Mouse (Mus musculus) kidney, postnatal 4 days (tissue): ENCODE results near the gene Pcgf1.
A peak's percentile ranks its signal among the peaks of the same experiment; 100 is the strongest.

Source experiments
- DNase-seq, 2 experiments: peaks; one replicate each; pipeline ENCODE4 v3.0.0; 2021; ENCODE audit warnings: mixed read lengths in 2 of 2

Pcgf1 gene

DNA sequence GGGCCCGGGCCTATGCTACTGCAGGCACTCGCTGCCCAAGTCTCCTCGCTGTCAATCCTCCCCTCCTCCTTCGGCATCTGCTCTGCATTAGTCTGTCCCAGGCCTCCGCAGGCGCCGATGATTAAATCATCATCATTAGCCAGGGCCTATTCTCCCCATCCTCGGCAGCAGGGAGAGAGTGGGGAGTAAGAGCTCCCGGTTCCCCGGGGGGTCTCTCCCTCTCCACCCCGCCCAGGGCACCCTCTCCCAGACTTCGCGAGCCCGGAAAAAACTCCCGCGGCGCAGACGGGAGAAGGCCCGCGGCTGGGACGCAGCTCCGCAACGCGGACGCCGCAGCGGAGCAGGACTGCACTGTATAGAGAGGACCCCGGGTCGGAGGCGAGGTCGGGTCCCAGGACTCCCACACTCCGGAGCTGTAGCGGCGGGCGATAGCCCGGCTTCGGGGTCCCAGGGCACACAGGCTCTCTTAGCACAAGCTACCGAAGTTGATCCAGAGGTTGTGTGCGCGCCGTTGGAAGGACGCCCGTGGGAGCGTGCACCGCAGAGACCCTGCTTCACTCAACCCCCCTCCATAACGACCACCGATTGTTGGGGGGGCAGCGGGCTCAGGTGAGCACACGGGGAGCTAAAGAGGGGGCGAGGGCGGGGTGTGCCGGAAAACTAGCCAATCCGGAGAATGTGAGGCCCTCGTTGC lies at the start of gene Pcgf1:
Pcgf1 (plus strand) TSS at position 240 of the 694 bp plus-strand sequence.
- peak in 1 of 2 experiments; percentile 67 for DNase-seq

DNA sequence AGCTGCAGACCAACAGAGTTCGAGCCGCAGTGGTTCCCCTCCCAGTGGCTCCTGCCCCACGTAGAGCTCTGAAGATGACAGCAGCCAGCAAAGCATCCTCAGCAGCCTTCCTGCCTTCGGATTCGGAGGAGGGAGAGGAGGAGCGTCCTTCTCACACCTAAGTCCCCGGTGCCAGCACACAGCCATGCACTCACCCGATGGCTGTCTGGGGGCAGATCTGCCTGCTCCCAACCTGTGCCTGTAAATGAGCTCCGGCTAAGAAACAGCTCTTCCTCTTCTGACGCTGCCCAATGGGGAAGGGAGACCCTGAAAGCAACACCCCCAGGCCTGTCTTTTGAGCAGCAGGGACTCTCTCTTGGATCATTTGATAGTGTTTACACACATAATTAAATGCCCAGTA lies 47.9 kb upstream of the Pcgf1 start:
- DNase-seq = no peak

DNA sequence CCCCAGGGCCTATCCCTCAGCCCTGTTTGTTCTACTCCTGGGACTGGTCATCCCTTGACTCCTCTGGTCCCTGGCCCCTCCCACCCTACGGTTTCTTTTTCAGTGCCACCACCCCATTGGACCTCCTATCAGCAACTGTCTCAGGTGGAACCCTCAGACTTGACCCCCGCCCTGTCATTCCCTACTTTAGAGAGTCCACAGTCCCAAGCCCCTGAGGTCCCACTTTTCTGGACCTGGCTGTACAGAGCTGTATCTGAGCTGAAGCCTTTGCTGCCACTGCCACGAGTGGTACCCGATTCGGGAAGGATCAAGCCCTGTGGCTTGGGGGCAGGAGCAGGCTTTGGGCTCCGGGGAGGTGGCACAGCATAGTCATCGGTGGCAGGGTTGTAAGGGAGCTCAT lies 46.6 kb upstream of the Pcgf1 start:
- DNase-seq = no peak

DNA sequence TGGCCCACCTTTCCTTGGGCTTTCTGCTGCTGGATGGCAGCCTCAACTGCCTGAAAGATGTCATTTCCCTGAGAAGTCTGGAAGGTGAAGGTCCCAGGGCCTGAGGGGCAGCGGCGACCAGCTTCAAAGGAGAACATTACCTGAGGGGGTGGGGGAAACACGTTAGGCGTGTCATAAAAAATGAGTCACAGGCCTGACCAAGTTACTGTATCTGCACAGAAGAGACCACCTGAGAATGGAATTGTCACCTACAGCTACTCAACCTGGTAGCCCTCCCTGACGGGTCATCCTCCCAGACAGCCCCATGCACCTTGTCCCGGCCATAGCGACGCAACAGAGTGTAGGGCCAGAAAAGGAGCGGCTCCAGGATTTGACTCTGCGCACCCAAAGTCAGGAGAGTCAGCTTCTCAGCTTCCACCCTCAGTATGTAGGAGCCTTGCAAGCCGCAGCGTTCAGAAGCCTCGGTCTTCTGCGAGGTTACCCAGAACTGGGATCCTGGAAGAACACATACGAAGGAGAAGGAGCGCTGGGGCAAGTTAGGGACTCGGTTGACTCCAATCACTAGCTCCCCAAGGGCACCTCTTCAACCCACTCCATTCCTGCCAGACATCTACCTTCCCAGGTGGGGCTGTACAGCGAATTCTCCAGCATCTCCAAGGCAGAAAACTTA lies 45.6 kb upstream of the Pcgf1 start:
- DNase-seq = no peak

DNA sequence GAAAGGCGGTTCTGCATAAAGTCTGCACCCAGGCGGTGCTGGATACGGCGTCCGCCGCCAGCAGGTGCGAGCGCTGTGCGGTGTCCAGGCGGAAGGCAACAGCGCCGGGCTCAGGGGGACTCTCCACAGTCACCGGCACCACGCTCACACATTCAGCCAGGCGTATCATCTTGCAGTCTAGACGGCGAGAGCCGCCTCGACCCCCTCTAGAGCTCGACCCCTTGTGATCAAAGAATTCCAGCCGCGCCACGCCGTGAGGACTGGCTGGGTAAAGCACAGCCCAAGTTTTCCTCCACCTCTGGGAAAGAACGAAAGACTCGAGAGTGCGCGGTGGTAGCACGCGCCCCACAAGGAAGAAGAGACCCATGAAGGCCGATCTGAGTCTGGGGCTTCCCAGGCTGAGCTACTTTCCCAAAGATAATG lies 44.9 kb upstream of the Pcgf1 start:
- DNase-seq = peak; percentile 64 to 76

DNA sequence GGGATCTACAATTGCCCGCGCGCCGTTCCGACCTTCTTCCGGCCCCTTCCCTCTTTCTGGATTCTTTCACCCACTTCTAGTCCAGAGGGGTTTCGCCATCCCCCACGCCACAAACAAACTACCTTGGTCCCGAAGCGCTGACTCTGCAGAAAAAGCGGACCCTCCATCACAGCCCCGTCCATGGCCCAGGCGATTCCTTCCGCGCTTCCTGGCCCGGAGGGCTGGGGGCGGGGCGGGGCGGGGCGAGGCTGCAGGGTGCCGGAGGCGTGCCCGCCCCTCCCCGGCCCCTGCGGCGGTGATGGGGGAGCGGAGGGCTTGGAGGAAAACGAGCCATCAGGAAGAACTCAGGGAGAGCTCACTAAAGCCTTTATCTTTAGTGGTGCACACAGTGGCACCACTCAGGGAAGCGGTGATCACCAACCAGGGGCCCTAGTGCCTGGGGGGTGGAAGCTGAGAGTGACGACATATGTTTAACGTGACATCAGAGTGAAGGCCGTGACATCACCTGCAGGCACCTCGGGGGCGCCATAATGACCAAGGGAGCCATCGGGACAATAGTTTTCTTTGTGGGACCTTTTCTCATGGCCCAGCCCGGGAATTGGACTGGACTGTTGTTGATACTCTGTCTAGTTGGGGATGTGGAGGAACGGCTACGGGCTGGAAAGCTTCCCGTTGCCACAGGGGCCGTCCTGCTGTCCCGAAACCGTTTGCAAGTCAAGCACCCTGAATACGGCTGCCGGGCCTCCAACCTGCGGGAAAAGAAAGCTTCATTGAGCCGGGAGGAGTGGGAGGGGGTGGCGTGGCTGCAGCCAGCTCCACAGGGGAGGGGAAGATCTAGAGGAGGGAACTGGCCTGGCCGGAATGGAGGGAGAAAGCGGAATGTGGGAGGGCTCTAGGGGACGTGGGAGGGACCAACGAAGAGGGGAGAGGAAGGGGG lies 44.2 kb upstream of the Pcgf1 start, which contains the start of the genes Dok1 and Loxl3:
Dok1 (minus strand) TSS at position 223 of the 937 bp plus-strand sequence.
Loxl3 (plus strand) TSS at position 925 of the 937 bp plus-strand sequence.
- DNase-seq = peak; percentile 82 to 90

DNA sequence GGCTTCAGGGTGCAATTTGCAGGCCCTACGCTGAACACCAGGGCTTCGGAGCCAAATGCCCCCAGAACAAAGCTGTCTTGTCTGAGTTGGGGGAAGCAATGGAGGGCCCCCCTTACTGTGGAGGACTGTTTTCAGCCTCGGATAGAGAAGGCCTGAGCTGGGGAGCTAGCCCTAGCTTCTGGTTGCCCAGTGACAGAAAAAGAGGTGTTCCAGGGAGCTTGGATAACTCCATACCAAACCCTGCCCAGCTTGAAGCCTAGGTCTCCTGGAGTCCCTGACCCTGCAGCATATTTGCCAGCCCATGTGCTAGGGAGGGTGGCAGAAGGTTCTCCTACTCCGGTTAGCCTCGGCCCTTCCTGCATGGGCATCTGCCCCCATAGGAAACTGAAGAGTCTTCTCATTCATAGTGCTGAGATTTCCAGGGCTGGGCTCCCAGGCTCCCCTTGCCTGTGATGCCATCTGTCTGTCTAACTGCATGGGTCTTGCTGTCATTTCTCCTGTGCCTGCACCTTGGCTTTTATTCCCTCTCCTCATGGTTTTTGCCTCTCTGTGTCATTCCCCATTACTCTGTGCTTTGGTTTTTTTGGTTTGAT lies 43.1 kb upstream of the Pcgf1 start:
- no peak for DNase-seq

DNA sequence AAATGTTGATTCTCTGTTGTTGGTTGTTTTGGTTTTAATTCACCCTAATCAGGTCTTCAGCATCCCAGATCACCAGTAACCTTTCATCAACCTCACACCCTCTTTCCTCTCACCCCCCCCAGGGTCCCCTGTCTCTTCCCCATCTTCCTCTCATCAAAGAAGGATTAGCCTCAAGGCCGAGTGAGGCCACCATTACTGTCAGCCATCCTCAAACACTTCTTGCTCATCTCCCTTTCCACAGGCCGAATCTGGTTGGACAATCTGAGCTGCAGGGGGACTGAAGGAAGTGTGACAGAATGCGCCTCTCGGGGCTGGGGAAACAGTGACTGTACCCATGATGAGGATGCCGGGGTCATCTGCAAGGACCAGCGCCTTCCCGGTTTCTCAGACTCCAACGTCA lies 40.5 kb upstream of the Pcgf1 start:
- no peak for DNase-seq

DNA sequence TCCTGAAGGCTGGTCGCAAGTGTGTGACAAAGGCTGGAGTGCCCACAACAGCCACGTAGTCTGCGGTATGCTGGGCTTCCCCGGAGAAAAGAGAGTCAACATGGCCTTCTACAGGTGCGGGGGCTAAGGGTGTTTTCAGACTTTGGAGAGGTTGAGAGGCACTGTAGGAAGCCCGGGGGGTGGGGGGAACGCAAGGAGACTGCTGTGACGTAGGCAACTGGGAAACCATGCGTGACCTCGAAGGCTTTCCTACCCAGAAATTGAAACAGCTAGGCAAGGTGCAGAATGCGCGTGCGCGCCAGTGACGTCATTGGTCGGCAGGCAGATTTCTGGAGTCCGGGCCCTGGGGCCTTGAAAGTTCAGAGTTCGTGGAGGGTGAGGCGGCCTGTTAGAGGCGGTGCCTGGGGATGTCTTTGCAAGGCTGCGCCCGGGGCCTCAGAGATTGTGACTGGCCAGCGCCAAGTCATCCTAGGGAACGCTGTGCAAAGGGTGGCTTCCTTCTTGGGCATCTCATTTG lies 39.1 kb upstream of the Pcgf1 start:
- DNase-seq = peak; percentile 93 to 94

DNA sequence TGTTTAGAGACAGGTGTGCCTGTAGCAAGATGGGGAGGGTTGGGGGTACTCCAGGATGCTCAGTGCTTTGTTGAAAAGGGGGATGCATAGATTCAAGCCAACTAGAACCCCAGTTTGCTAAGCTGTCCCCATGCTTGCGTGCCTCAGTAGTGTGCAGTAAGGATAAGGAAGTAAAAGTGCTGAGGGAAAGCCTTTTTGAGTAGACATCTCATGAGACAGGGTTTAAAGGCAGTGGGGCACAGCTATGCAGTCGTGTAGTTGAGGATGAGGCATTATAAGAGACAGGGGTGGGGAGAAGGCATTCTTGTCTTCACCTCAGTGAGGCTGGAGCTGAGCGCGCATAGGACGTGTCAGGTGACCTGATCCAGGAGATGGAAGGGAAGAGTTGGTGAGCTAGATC lies 37.1 kb upstream of the Pcgf1 start:
- DNase-seq = no peak

DNA sequence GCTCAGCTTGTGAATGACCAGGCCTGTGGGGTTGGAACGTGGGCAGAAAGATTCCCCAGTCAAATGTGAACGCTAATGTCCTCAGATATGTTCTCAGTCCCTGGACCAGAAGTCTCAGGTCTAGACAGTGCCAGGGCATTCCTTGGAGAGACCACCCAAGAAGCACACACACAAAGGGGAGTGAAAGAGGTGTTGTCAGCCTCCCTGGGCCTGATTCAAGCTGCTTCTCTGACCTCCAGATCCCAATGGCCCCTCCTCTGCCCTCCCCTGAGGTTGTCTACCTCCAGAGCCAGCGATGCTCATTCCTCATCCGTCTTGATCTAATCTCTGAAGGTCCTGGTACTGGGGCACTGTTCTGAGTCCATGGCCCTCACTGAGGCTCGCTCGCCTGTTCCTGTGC lies 34.1 kb upstream of the Pcgf1 start:
- no peak for DNase-seq

DNA sequence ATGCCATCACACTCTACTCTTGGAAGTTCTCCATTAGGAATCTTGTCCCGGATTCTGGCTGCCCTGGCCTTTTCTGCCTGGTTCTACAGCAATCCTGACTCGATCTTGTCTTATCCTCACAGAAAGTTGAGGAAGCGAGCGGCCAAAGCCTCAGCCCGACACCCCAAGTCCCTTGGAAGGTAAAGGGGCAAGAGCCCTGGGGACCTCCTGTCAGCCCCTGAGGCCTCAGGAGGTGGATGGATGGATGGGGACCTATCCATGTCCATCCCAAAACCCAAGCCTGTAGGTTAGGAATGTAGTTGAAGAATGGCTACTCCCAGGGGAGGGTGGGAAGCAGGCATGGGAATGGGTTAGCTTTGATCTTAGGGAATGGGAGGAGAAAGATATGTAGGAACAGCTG lies 33.7 kb upstream of the Pcgf1 start:
- DNase-seq = no peak

DNA sequence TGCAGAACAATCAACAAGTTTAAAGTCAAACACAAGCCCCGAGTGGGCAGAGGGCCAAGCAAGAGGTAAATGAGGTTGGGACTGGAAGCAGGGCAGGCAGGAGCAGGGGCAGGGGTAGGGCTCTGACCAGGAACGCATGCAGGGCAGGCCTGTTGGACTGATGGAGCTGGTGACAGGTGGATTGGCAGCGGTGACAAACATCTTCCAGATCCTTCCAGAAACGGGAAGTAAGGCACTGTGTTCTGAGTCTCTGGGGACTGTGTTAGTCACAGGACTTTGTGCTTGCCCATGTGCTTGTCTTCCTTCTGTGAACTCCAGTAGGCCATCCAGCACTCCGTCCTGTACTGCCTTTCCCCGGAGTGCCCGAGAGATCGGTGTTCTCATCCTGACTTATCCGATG lies 32.9 kb upstream of the Pcgf1 start:
- no peak for DNase-seq

DNA sequence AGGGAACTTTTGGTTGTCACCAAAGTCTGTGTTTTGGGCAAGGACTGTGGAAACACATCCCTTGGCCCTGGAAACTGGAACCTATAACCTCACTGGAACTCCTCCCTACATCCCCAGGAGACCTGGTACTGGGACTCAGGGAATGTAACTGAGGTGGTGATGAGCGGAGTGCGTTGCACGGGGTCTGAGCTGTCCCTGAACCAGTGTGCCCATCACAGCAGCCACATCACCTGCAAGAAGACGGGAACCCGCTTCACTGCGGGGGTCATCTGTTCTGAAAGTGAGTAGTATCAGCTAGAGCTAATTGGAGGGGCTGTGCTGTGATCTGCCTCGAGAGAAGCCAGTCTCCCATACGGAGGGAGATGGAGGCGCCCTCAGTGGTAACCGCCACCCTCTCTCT lies 28.3 kb upstream of the Pcgf1 start:
- DNase-seq = no peak

DNA sequence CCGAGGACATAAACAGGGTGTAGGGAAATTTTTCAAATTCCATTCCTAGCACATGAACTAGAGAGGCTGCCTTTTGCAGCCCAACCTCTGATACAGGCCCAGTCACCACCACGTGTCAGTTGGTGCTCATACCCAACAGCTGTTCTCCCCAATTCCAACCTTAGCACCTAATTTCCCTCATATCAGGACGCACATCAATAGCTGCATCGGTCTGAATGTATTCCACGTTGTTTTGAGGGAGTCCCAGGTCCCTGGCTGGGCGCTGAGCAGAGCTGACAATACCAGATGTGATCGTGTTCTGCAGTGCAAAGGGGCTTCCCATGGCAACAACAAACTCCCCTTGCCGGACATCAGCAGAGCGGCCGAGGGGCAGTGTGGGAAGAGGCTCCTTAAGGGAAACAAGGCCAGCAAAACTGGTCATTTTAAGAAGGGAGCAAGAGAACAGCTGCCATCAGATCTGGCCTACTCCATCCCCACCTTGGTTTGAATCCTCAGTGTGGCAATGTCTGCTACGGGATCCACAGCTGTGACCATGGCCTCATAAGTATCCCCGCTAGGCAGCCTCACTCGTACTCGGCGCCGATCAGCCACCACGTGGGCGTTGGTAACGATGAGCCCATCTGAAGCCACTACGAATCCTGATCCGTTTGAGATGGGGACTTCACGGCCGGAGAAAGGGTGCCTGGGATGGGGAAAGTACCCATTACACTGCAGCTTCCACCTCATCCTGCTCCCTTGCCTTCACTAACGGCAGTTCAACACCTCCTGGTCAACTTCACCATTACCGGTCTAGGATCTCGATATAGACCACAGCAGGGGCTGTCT lies 24.3 kb upstream of the Pcgf1 start:
- DNase-seq = peak; percentile 47 to 60

DNA sequence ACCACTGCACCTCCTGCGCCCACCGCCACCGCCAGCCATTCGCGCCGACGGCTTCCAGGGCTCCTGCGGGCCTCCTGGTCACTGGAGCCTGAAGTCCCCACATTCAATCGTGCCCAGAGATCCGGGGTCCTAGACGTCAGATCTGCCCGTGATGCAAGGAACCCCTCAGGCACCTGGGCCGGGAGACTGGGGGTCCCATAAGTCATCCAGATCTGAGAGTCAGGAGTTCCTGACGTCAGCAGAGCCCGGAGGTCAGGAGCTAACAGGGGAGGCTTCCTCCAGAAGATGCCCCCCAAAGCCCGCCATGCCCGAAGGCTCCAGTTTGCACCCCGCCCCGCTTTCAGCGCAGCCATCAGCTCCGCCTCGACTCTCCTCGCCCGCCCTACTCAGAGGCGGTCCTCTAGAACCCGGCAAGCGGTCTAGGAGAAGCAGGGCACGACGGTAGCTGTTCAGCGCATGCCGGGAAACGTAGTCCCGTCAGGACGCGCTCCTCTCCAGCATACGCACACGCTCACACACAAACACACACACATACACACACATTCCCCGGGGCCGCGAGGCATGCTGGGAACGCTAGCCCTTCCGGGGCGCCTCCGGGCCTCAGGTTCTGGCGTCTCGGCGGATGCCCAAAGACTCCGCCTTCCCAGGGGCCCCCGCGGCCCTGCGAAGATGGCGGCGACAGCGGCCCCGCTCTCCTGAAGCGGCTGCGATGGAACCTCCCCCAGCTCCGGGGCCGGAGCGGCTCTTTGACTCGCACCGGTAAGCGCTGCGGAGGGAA lies 23.4 kb upstream of the Pcgf1 start, which contains the start of gene Aup1:
Aup1 (plus strand) TSS at position 448 of the 778 bp plus-strand sequence.
- peak; percentile 95 to 97 for DNase-seq

DNA sequence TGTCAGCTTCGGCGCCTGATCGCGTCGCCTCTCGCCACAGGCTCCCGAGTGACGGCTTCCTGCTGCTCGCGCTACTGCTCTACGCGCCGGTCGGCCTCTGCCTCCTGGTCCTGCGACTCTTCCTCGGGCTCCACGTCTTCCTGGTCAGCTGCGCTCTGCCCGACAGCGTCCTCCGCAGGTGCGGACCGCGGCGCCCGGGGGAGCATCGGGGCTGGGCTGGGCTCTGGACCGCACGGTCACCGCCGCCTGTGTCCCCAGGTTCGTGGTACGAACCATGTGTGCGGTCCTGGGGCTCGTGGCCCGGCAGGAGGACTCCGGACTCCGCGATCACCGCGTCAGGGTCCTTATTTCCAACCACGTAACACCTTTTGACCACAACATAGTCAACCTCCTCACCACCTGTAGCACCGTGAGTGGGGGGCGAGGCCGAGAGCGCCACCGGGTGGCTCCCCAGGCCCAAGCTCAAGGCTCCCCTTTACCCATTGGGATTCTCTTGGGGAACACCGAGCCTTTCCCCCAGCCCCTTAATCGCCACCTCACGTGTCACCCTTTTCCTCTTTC lies 22.7 kb upstream of the Pcgf1 start, which contains the start of gene Htra2:
Htra2 (minus strand) TSS at position 403 of the 561 bp plus-strand sequence.
- peak; percentile 43 to 67 for DNase-seq

DNA sequence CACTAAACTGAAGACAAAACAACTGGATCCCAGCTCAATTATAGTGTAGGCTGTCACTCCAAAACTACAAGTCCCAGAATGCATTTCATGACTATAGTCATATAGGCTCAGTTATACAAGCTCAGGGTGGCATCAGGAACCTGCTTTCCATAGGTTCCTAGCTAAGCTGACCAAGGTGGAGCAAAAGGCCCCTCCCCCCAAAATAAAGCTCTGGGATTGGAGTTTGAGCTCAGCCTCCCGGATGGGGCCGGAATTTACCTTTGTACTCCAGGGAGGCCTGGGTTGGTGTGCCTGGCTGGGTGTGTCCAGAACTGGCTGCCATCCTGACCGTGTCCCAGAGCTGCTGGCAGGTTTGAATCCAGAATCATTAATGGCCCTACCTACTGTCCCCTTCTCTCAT lies 19.9 kb upstream of the Pcgf1 start, which contains the start of gene Dqx1:
Dqx1 (plus strand) TSS at position 55 of the 400 bp plus-strand sequence.
- DNase-seq = peak; percentile 50 to 73

DNA sequence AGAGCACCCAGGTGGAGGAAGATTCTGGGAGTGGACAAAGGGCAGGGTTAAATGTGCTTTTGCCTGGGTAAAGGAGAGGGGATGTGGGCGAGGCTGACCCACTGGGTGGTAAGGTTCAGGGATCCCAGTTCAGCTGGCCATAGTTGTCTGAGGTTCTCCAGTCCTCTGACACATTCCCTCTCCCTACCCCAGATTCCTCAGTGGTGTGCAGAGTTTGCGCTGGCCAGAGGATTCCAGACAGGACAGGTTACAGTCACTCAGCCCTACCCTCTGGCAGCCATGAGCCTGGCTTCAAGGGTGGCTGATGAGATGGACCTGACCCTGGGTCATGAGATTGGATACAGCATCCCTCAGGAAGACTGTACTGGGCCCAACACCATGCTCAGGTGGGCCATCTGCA lies 18.9 kb upstream of the Pcgf1 start:
- DNase-seq = no peak

DNA sequence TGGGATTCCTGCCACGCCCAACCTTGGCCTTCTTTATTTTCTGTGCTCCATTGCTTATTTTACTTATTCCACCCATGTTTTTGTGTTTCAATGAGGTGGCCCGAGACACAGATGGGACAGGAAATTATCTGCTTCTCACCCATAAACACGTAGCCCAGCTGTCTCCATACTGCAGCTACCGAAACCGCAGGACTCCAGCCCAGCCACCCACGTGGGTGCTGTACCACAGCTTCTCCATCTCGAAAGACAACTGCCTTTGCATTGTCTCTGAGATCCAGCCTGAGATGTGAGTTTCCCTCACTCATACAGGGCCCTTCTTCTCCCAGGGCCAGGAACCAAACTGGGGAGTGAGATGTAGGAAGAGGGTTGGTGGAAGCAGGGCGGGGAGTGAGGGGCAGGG lies 11.7 kb upstream of the Pcgf1 start:
- DNase-seq = no peak
